Mouse (Mus musculus): ENCODE results near the gene Ly6c1. TPM values are rescaled to one million over a fixed set of nuclear protein-coding genes. Genes with fewer than 3 reads are reported as not detected.
"Not testable (repeated sequence)": the region's sequence is repeated elsewhere in the genome, so short reads cannot be mapped to it uniquely, and the experiment has no call there.

The Ly6c1 gene
- polyA plus RNA-seq, 1 experiment from 2014 or later, result 0.72 TPM

GRCm38 (mm10) chr15:75050593-75050992 lies 2.0 kb upstream of the Ly6c1 start:
- H3K9ac ChIP-seq (ENCODE audit: low read depth, low read length); H3K27ac ChIP-seq (ENCODE audit: low read depth, low read length); H3K4me3 ChIP-seq (ENCODE audit: low read depth, low read length); H3K4me1 ChIP-seq (ENCODE audit: control insufficient read depth, insufficient read depth, low read length); H3K27me3 ChIP-seq (ENCODE audit: control insufficient read depth, insufficient read depth, low read length); H3K9me3 ChIP-seq (replicated peaks; ENCODE audit: control insufficient read depth, low read length); ATAC-seq (replicated peaks; ENCODE audit: insufficient number of reproducible peaks, low FRiP score, low TSS enrichment); H3K4me2 ChIP-seq; H3K36me3 ChIP-seq (ENCODE audit: control insufficient read depth, insufficient read depth, low read length): not testable (repeated sequence)
- WGBS (ENCODE audit: insufficient replicate concordance), result 95% methylated on average over 1 of the region's 1 CpGs

GRCm38 (mm10) chr15:75049811-75050210 lies 1.2 kb upstream of the Ly6c1 start:
- H3K9ac ChIP-seq (ENCODE audit: low read depth, low read length); H3K4me3 ChIP-seq (ENCODE audit: low read depth, low read length); H3K27ac ChIP-seq (ENCODE audit: low read depth, low read length); H3K9me3 ChIP-seq (replicated peaks; ENCODE audit: control insufficient read depth, low read length); H3K27me3 ChIP-seq (ENCODE audit: control insufficient read depth, insufficient read depth, low read length); H3K36me3 ChIP-seq (ENCODE audit: control insufficient read depth, insufficient read depth, low read length); H3K4me1 ChIP-seq (ENCODE audit: control insufficient read depth, insufficient read depth, low read length); ATAC-seq (replicated peaks; ENCODE audit: insufficient number of reproducible peaks, low FRiP score, low TSS enrichment); H3K4me2 ChIP-seq: not testable (repeated sequence)
- WGBS (ENCODE audit: insufficient replicate concordance), result 58% methylated on average over 2 of the region's 2 CpGs

- not testable (repeated sequence) for H3K9ac ChIP-seq (ENCODE audit: low read depth, low read length); H3K4me3 ChIP-seq (ENCODE audit: low read depth, low read length); H3K36me3 ChIP-seq (ENCODE audit: control insufficient read depth, insufficient read depth, low read length); H3K4me1 ChIP-seq (ENCODE audit: control insufficient read depth, insufficient read depth, low read length); H3K4me2 ChIP-seq; H3K9me3 ChIP-seq (replicated peaks; ENCODE audit: control insufficient read depth, low read length); H3K27ac ChIP-seq (ENCODE audit: low read depth, low read length); ATAC-seq (replicated peaks; ENCODE audit: insufficient number of reproducible peaks, low FRiP score, low TSS enrichment); H3K27me3 ChIP-seq (ENCODE audit: control insufficient read depth, insufficient read depth, low read length)
- WGBS (ENCODE audit: insufficient replicate concordance), result 86% methylated on average over 1 of the region's 1 CpGs
Observed at GRCm38 (mm10) chr15:75047970-75048320, 685 bp downstream of the Ly6c1 start.

- not testable (repeated sequence) for ATAC-seq (replicated peaks; ENCODE audit: insufficient number of reproducible peaks, low FRiP score, low TSS enrichment)
- 76% methylated on average over 5 of the region's 7 CpGs for WGBS (ENCODE audit: insufficient replicate concordance)
Observed at GRCm38 (mm10) chr15:75047313-75047969, 1.2 kb downstream of the Ly6c1 start.

GRCm38 (mm10) chr15:75045501-75045900 lies 3.1 kb downstream of the Ly6c1 start:
- ATAC-seq (replicated peaks; ENCODE audit: insufficient number of reproducible peaks, low FRiP score, low TSS enrichment); H3K4me1 ChIP-seq (ENCODE audit: control insufficient read depth, insufficient read depth, low read length); H3K9ac ChIP-seq (ENCODE audit: low read depth, low read length); H3K27ac ChIP-seq (ENCODE audit: low read depth, low read length); H3K4me3 ChIP-seq (ENCODE audit: low read depth, low read length); H3K27me3 ChIP-seq (ENCODE audit: control insufficient read depth, insufficient read depth, low read length); H3K9me3 ChIP-seq (replicated peaks; ENCODE audit: control insufficient read depth, low read length); H3K4me2 ChIP-seq; H3K36me3 ChIP-seq (ENCODE audit: control insufficient read depth, insufficient read depth, low read length): not testable (repeated sequence)
- WGBS (ENCODE audit: insufficient replicate concordance), result 76% methylated on average over 3 of the region's 3 CpGs

More at GRCm38 (mm10) chr15:75047313-75047969, 1.2 kb downstream of the Ly6c1 start:
- H3K27ac ChIP-seq (ENCODE audit: low read depth, low read length); H3K36me3 ChIP-seq (ENCODE audit: control insufficient read depth, insufficient read depth, low read length); H3K4me3 ChIP-seq (ENCODE audit: low read depth, low read length); H3K9me3 ChIP-seq (replicated peaks; ENCODE audit: control insufficient read depth, low read length); H3K27me3 ChIP-seq (ENCODE audit: control insufficient read depth, insufficient read depth, low read length); H3K4me2 ChIP-seq; H3K9ac ChIP-seq (ENCODE audit: low read depth, low read length); H3K4me1 ChIP-seq (ENCODE audit: control insufficient read depth, insufficient read depth, low read length): not testable (repeated sequence)

GRCm38 (mm10) chr15:75021020-75021759 lies 27.4 kb downstream of the Ly6c1 start:
- H3K9me3 ChIP-seq (replicated peaks; ENCODE audit: control insufficient read depth, low read length); H3K4me3 ChIP-seq (ENCODE audit: low read depth, low read length); ATAC-seq (replicated peaks; ENCODE audit: insufficient number of reproducible peaks, low FRiP score, low TSS enrichment); H3K4me2 ChIP-seq; H3K4me1 ChIP-seq (ENCODE audit: control insufficient read depth, insufficient read depth, low read length); H3K36me3 ChIP-seq (ENCODE audit: control insufficient read depth, insufficient read depth, low read length); H3K27me3 ChIP-seq (ENCODE audit: control insufficient read depth, insufficient read depth, low read length); H3K27ac ChIP-seq (ENCODE audit: low read depth, low read length); H3K9ac ChIP-seq (ENCODE audit: low read depth, low read length): not testable (repeated sequence)
- WGBS (ENCODE audit: insufficient replicate concordance), result 71% methylated on average over 6 of the region's 10 CpGs

- not testable (repeated sequence) for H3K27me3 ChIP-seq (ENCODE audit: control insufficient read depth, insufficient read depth, low read length); ATAC-seq (replicated peaks; ENCODE audit: insufficient number of reproducible peaks, low FRiP score, low TSS enrichment); H3K4me3 ChIP-seq (ENCODE audit: low read depth, low read length); H3K27ac ChIP-seq (ENCODE audit: low read depth, low read length); H3K9ac ChIP-seq (ENCODE audit: low read depth, low read length); H3K4me2 ChIP-seq; H3K9me3 ChIP-seq (replicated peaks; ENCODE audit: control insufficient read depth, low read length); H3K4me1 ChIP-seq (ENCODE audit: control insufficient read depth, insufficient read depth, low read length); H3K36me3 ChIP-seq (ENCODE audit: control insufficient read depth, insufficient read depth, low read length)
- 40% methylated on average over 2 of the region's 2 CpGs for WGBS (ENCODE audit: insufficient replicate concordance)
Observed at GRCm38 (mm10) chr15:75019446-75019845, 29.2 kb downstream of the Ly6c1 start.
